Comparison of ENCODE assay signal across 21 mouse cellular contexts in the genomic region with DNA sequence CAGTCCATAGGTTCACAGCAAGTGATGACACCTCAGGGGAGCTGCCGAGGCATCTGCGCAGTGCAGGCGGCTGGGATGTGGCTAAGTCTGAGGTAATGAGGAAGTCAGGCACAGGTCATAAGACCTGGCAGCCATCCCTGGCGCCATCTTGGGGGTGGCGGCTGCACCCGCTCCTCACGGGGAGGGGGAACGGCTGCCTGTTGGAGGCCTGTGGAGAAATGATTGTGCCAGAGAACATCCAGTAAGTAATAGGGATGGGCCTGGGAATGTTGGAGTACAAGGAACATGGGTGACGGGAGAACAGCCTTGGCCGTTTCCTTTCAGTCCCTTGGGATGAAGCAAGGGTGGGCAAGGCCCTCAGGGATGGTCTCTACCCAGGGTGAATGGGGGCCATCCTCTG.
"Had no signal": no experiment of that assay in that cellular context is flagged by ENCODE, and none has a peak within 500 bp of the region (broad histone marks: within the 10 kb centered on the region; RNA-seq: fewer than 3 reads in every experiment).

No protein-coding gene starts in this region.

- H3K9me3 ChIP-seq: lung, embryonic 15.5 days had no signal

- H3K4me2 ChIP-seq: lung, embryonic 15.5 days; midbrain, embryonic 11.5 days; midbrain, embryonic 13.5 days; neural tube, embryonic 13.5 days; neural tube, embryonic 15.5 days had no signal

- ATAC-seq: lung, postnatal 0 days; midbrain, embryonic 13.5 days; midbrain, embryonic 16.5 days had no signal

- H3K4me3 ChIP-seq: lung, embryonic 15.5 days; megakaryocyte, embryonic 14.5 days; midbrain, embryonic 13.5 days; myocyte; neural tube, embryonic 13.5 days; neural tube, embryonic 15.5 days had no signal

- H3K27me3 ChIP-seq: lung, embryonic 15.5 days; megakaryocyte, embryonic 14.5 days; midbrain, embryonic 13.5 days; neural tube, embryonic 13.5 days; neural tube, embryonic 15.5 days had no signal

- H3K9ac ChIP-seq: lung, embryonic 15.5 days; midbrain, embryonic 13.5 days; neural tube, embryonic 13.5 days; neural tube, embryonic 15.5 days had no signal

- H3K27ac ChIP-seq: lung, embryonic 15.5 days; macrophage; midbrain, embryonic 13.5 days; neural tube, embryonic 13.5 days; neural tube, embryonic 15.5 days had no signal

- H3K36me3 ChIP-seq: lung, embryonic 15.5 days had no signal

- DNase-seq: lung, adult 2 months; lung, postnatal 14 days; lung, postnatal 36 days; retina, postnatal 1 day; right cerebral cortex, adult 18-20 months; right cerebral cortex, postnatal 25 days; right cerebral cortex, postnatal 4 days; spleen, adult 18-20 months; thymus, adult 18-20 months; thymus, postnatal 14 days; thymus, postnatal 36 days had no signal

- H3K4me1 ChIP-seq: lung, embryonic 15.5 days; megakaryocyte, embryonic 14.5 days; midbrain, embryonic 13.5 days; neural tube, embryonic 13.5 days; neural tube, embryonic 15.5 days had no signal
